15 mouse cellular contexts compared by ENCODE assay signal in the genomic region with DNA sequence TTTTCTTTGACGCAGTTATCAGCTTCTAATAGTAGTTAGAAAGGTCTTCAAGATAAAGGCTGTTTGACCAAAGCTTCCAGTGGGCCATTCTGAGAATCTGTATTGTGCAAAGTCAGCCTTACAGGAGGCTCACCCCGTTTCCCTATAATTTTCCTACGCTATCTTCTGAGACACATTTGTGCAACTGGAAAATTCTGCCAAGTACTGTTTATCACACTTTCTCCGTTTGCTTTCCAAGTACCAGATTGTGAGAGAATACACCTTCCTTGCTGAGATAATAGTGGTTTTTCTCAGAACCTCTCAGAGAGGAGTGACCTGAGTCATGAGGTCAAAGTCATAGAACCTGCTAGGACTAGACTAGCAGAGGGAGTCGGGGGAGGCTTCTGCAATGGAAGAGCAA. TPM values are rescaled to one million over a fixed set of nuclear protein-coding genes. Genes with fewer than 3 reads are reported as not detected.
DNase-seq lines count a peak whose midpoint lies in the region; ATAC-seq lines count a peak whose summit lies in the region.
"Had no signal": no experiment of that assay in that cellular context is flagged by ENCODE, and none has a peak within 500 bp of the region (broad histone marks: within the 10 kb centered on the region; RNA-seq: fewer than 3 reads in every experiment).

No protein-coding gene starts in this region.

- peak; percentile 68 for ATAC-seq in erythroid progenitor cell, adult 5-6 weeks (replicated peaks; ENCODE audit: low FRiP score, poor library complexity, severe bottlenecking)
- ATAC-seq in megakaryocyte progenitor cell, adult 5-6 weeks (replicated peaks; ENCODE audit: poor library complexity): peak; percentile 79
- ATAC-seq: CD4-positive, CD25-positive, alpha-beta regulatory T cell, adult 4 months; forebrain, embryonic 16.5 days; hindbrain, postnatal 0 days; midbrain, embryonic 16.5 days had no signal

- DNase-seq in heart, adult 11 months: peak; percentile 19
- DNase-seq in heart, adult 8-10 months (ENCODE audit: low spot score): no peak
- DNase-seq in MEL-GATA-1-ER (ENCODE audit: extremely low read depth, low read depth): peak; percentile 75
- DNase-seq in urinary bladder, postnatal 36 days (ENCODE audit: low spot score in 2 of 2): no peak
- DNase-seq in left cerebral cortex, adult 9 months (ENCODE audit: low spot score in 2 of 2): no peak
- DNase-seq: cerebellum, adult 9-11 months; kidney, adult 18-20 months; lung, adult 18-20 months; lung, postnatal 14 days had no signal

RNA-seq across cellular contexts. Expression of gene Plcl2, which starts 55.2 kb away (rescaled TPM):
- 10 to 100 TPM in 1 of 4 experiments, 1 to 10 TPM in 3; 8.3 to 10.7 (median 9.3) TPM for total RNA-seq in heart, adult 8-10 months (2022)
- total RNA-seq in erythroid progenitor cell, adult 5-6 weeks (2015; ENCODE audit: low replicate concordance): 145 and 168 TPM in 2 replicates
- total RNA-seq in erythroid progenitor cell, adult 5-6 weeks (2017; ENCODE audit: low replicate concordance): 165 and 173 TPM in 2 replicates
- total RNA-seq in megakaryocyte progenitor cell, adult 5-6 weeks (2015): 25.0 and 29.6 TPM in 2 replicates
- 28.1 and 28.5 TPM in 2 replicates for total RNA-seq in megakaryocyte progenitor cell, adult 5-6 weeks (2017)

Comparison
In these comparisons a context has a peak if more than half of its experiments do, and no peak if none do; other contexts are left out.
1. DNase-seq: peak in heart, adult 11 months (single experiment) and MEL-GATA-1-ER (single experiment); none in heart, adult 8-10 months (single experiment), urinary bladder, postnatal 36 days (0 of 2) and left cerebral cortex, adult 9 months (0 of 2).
2. RNA of gene Plcl2, which starts 55.2 kb away (total RNA-seq): 145 to 173 TPM in erythroid progenitor cell, adult 5-6 weeks; 25.0 to 29.6 TPM in megakaryocyte progenitor cell, adult 5-6 weeks and 8.3 to 10.7 TPM in heart, adult 8-10 months; every median in the first group is over 4 times any median in the second.